ENCODE assay signal across 12 mouse cellular contexts in genomic region chr10:79654946-79655395, GRCm38 (mm10). TPM values are rescaled to one million over a fixed set of nuclear protein-coding genes. Genes with fewer than 3 reads are reported as not detected.
DNase-seq lines count a peak whose midpoint lies in the region; ATAC-seq and TF ChIP-seq lines count a peak whose summit lies in the region.
"Had no signal": no experiment of that assay in that cellular context is flagged by ENCODE, and none has a peak within 500 bp of the region (broad histone marks: within the 10 kb centered on the region; RNA-seq: fewer than 3 reads in every experiment).

No protein-coding gene starts in this region.

- H3K27me3 ChIP-seq in forebrain, embryonic 14.5 days (replicated peaks; ENCODE audit: control insufficient read depth, insufficient read depth, low read length): no peaks in the 10 kb centered on the region
- no peaks in the 10 kb centered on the region for H3K27me3 ChIP-seq in midbrain, postnatal 0 days (ENCODE audit: insufficient read depth, low read length)

- H3K9me3 ChIP-seq in forebrain, embryonic 14.5 days (replicated peaks; ENCODE audit: control insufficient read depth, low read length): no peaks in the 10 kb centered on the region
- no peaks in the 10 kb centered on the region for H3K9me3 ChIP-seq in midbrain, postnatal 0 days (ENCODE audit: low read length)
- H3K9me3 ChIP-seq: G1E had no signal

- peak; percentile 82; the same call in 1 of the 2 replicates for ATAC-seq in forebrain, embryonic 14.5 days
- ATAC-seq in midbrain, postnatal 0 days (ENCODE audit: low FRiP score): peak; percentile 90

- no peak for TF ChIP-seq CTCF in midbrain, postnatal 0 days (IDR thresholded peaks at IDR 0.05)

- no peak overlapping the region for H3K4me2 ChIP-seq in forebrain, embryonic 14.5 days (ENCODE audit: low read length)
- no peak overlapping the region for H3K4me2 ChIP-seq in midbrain, postnatal 0 days (ENCODE audit: low read depth, low read length, poor library complexity, severe bottlenecking)

- H3K27ac ChIP-seq in forebrain, embryonic 14.5 days (ENCODE audit: low read depth, low read length): peak overlapping the region; percentile 68; the same call in 1 of the 2 replicates
- peak overlapping the region; percentile 83 for H3K27ac ChIP-seq in midbrain, postnatal 0 days (ENCODE audit: low read depth, low read length)

- no peaks in the 10 kb centered on the region for H3K4me1 ChIP-seq in forebrain, embryonic 14.5 days (ENCODE audit: control insufficient read depth, insufficient read depth, low read length)
- H3K4me1 ChIP-seq in midbrain, postnatal 0 days (ENCODE audit: insufficient read depth, low read length): peaks cover 18% of the 10 kb centered on the region; the same call in 1 of the 2 replicates

- no peaks in the 10 kb centered on the region for H3K36me3 ChIP-seq in forebrain, embryonic 14.5 days (ENCODE audit: control insufficient read depth, insufficient read depth, low read length)
- no peaks in the 10 kb centered on the region for H3K36me3 ChIP-seq in midbrain, postnatal 0 days (ENCODE audit: insufficient read depth, low read length)
- H3K36me3 ChIP-seq: G1E had no signal

- 16% methylated on average over 1 of the region's 1 CpGs for WGBS in forebrain, embryonic 14.5 days
- WGBS in midbrain, postnatal 0 days: 0% methylated on average over 1 of the region's 1 CpGs

- no peak overlapping the region for H3K4me3 ChIP-seq in forebrain, embryonic 14.5 days (ENCODE audit: low read depth, low read length)
- no peak overlapping the region for H3K4me3 ChIP-seq in midbrain, postnatal 0 days (ENCODE audit: low read depth, low read length)

- H3K9ac ChIP-seq in forebrain, embryonic 14.5 days (ENCODE audit: low read length): no peak overlapping the region
- H3K9ac ChIP-seq in midbrain, postnatal 0 days (replicated peaks; ENCODE audit: low read length, poor library complexity, severe bottlenecking): no peak overlapping the region

- peak; percentile 76 for DNase-seq in embryo, embryonic 10.5 days (ENCODE audit: low spot score)
- DNase-seq in forebrain, embryonic 14.5 days (ENCODE audit: low spot score): peak; percentile 65
- DNase-seq in layer of hippocampus, adult 8-10 months (ENCODE audit: low spot score in 2 of 2): peak; percentile 66 to 72
- DNase-seq in midbrain, postnatal 0 days (ENCODE audit: low spot score): peak; percentile 75
- DNase-seq in ovary, adult 18-20 months (ENCODE audit: low spot score): no peak
- DNase-seq in kidney, adult 8-10 months: no peak
- DNase-seq in thymus, postnatal 25 days: no peak
- DNase-seq: kidney, adult 2 months; lung, postnatal 36 days had no signal

RNA-seq across cellular contexts. Expression of gene Madcam1, which starts 9.4 kb away (rescaled TPM):
- polyA plus RNA-seq in forebrain, embryonic 14.5 days (2014; fragmentation: Nextera tagmentation; extraction: Ambion mirVana): 1.1 and 1.2 TPM in 2 replicates
- not detected for total RNA-seq in layer of hippocampus, adult 8-10 months (2022)
- 1.7 and 1.9 TPM in 2 replicates for total RNA-seq in midbrain, postnatal 0 days (2014; rRNA removed)
- 1.3 and 1.6 TPM in 2 replicates for polyA plus RNA-seq in midbrain, postnatal 0 days (2015; fragmentation: Nextera tagmentation; extraction: Ambion mirVana)
- total RNA-seq: G1E; gastrocnemius, adult 8-10 months had no signal
- polyA plus RNA-seq: G1E had no signal

RNA-seq across cellular contexts. Expression of gene Odf3l2, which starts 9.4 kb away (rescaled TPM):
- 0.14 and 0.17 TPM in 2 replicates for polyA plus RNA-seq in forebrain, embryonic 14.5 days (2014; fragmentation: Nextera tagmentation; extraction: Ambion mirVana)
- total RNA-seq in layer of hippocampus, adult 8-10 months (2022): under 1 TPM in 3 of 4 experiments, not detected in 1; 0.27 to 0.60 (median 0.39) TPM
- total RNA-seq in midbrain, postnatal 0 days (2014; rRNA removed): 2.3 TPM in 1 of 2 replicates, not detected in the other
- 1.6 and 2.1 TPM in 2 replicates for polyA plus RNA-seq in midbrain, postnatal 0 days (2015; fragmentation: Nextera tagmentation; extraction: Ambion mirVana)
- polyA plus RNA-seq: G1E; small intestine, adult 2 months had no signal

RNA-seq across cellular contexts. Expression of gene Tpgs1, which starts 14.2 kb away (rescaled TPM):
- polyA plus RNA-seq in forebrain, embryonic 14.5 days (2014; fragmentation: Nextera tagmentation; extraction: Ambion mirVana): 101 and 105 TPM in 2 replicates
- 10 to 100 TPM; 48.4 to 72.6 (median 64.3) TPM for total RNA-seq in layer of hippocampus, adult 8-10 months (2022)
- total RNA-seq in midbrain, postnatal 0 days (2014; rRNA removed): 80.9 and 85.9 TPM in 2 replicates
- polyA plus RNA-seq in midbrain, postnatal 0 days (2015; fragmentation: Nextera tagmentation; extraction: Ambion mirVana): 139 and 146 TPM in 2 replicates

RNA-seq across cellular contexts. Expression of gene Shc2, which starts 17.3 kb away (rescaled TPM):
- 5.9 and 6.5 TPM in 2 replicates for polyA plus RNA-seq in forebrain, embryonic 14.5 days (2014; fragmentation: Nextera tagmentation; extraction: Ambion mirVana)
- total RNA-seq in layer of hippocampus, adult 8-10 months (2022): 10 to 100 TPM; 41.1 to 51.9 (median 45.4) TPM
- total RNA-seq in midbrain, postnatal 0 days (2014; rRNA removed): 74.5 and 78.2 TPM in 2 replicates
- polyA plus RNA-seq in midbrain, postnatal 0 days (2015; fragmentation: Nextera tagmentation; extraction: Ambion mirVana): 25.9 and 26.2 TPM in 2 replicates
- polyA plus RNA-seq: G1E had no signal

RNA-seq across cellular contexts. Expression of gene Cdc34, which starts 27.0 kb away (rescaled TPM):
- 76.0 and 76.9 TPM in 2 replicates for polyA plus RNA-seq in forebrain, embryonic 14.5 days (2014; fragmentation: Nextera tagmentation; extraction: Ambion mirVana)
- total RNA-seq in layer of hippocampus, adult 8-10 months (2022): 10 to 100 TPM; 57.9 to 67.0 (median 66.1) TPM
- 65.8 and 99.4 TPM in 2 replicates for total RNA-seq in midbrain, postnatal 0 days (2014; rRNA removed)
- 72.5 and 75.2 TPM in 2 replicates for polyA plus RNA-seq in midbrain, postnatal 0 days (2015; fragmentation: Nextera tagmentation; extraction: Ambion mirVana)

Comparison
In these comparisons a context has a peak if more than half of its experiments do, and no peak if none do; other contexts are left out.
1. DNase-seq: peak in embryo, embryonic 10.5 days (single experiment), forebrain, embryonic 14.5 days (single experiment), layer of hippocampus, adult 8-10 months (2 of 2) and midbrain, postnatal 0 days (single experiment); none in ovary, adult 18-20 months (single experiment), kidney, adult 8-10 months (0 of 2) and thymus, postnatal 25 days (single experiment).